ENCODE assay signal across 17 mouse cellular contexts in genomic region chr4:10691086-10691485, GRCm38 (mm10).
"Had no signal": no experiment of that assay in that cellular context is flagged by ENCODE, and none has a peak within 500 bp of the region (broad histone marks: within the 10 kb centered on the region; RNA-seq: fewer than 3 reads in every experiment).

No protein-coding gene starts in this region.

- H3K27ac ChIP-seq: layer of hippocampus, adult 2 months; left cerebral cortex, adult 2 months; liver, embryonic 15.5 days; midbrain, embryonic 10.5 days; neural tube, embryonic 15.5 days; stomach, postnatal 0 days had no signal

- DNase-seq: kidney, postnatal 10 days; kidney, postnatal 4 days; lung, adult 2 months; lung, postnatal 36 days; midbrain, embryonic 14.5 days; right cerebral cortex, adult 18-20 months; right cerebral cortex, postnatal 25 days; thymus, postnatal 14 days had no signal

- H3K9me3 ChIP-seq: liver, embryonic 15.5 days; midbrain, embryonic 10.5 days; neural tube, embryonic 15.5 days had no signal

- H3K36me3 ChIP-seq: liver, embryonic 15.5 days; midbrain, embryonic 10.5 days; neural tube, embryonic 15.5 days had no signal

- H3K4me1 ChIP-seq: liver, embryonic 15.5 days; midbrain, embryonic 10.5 days; neural tube, embryonic 15.5 days had no signal

- H3K4me2 ChIP-seq: liver, embryonic 11.5 days; liver, embryonic 15.5 days; neural tube, embryonic 15.5 days had no signal

- H3K27me3 ChIP-seq: neural tube, embryonic 15.5 days had no signal

- H3K9ac ChIP-seq: liver, embryonic 15.5 days; neural tube, embryonic 15.5 days had no signal

- ATAC-seq: lung, postnatal 0 days had no signal

- H3K4me3 ChIP-seq: layer of hippocampus, adult 2 months; left cerebral cortex, adult 2 months; liver, embryonic 15.5 days; midbrain, embryonic 10.5 days; myocyte; neural tube, embryonic 15.5 days had no signal
